Mouse (Mus musculus): ENCODE results near the gene Sarm1. TPM values are rescaled to one million over a fixed set of nuclear protein-coding genes. Genes with fewer than 3 reads are reported as not detected.

Gene Sarm1
- total and polyA plus RNA-seq, 2 experiments from 2014 or later: 34.7 to 47.5 TPM

GRCm38 (mm10) chr11:78435776-78436349 lies 61.7 kb downstream of the Sarm1 start:
- ATAC-seq (no peak), DNase-seq (peak; percentile 6)
- peak; percentile 48 for TF ChIP-seq CTCF (IDR thresholded peaks at IDR 0.05; ENCODE audit: low read depth)
- Histone ChIP-seq H3K36me3 (ENCODE audit: insufficient read depth) (no peaks in the 10 kb centered on the region), H3K9ac (no peak overlapping the region), H3K4me2 (ENCODE audit: low read depth) (no peak overlapping the region), H3K27me3 (ENCODE audit: insufficient read depth, low read length) (no peaks in the 10 kb centered on the region), H3K4me3 (ENCODE audit: low read depth, low read length) (no peak overlapping the region), H3K4me1 (ENCODE audit: insufficient read depth) (no peaks in the 10 kb centered on the region), H3K27ac (ENCODE audit: low read depth, low read length) (no peak overlapping the region), H3K9me3 (ENCODE audit: low read length) (no peaks in the 10 kb centered on the region)
- WGBS: 7% methylated on average over 19 of the region's 19 CpGs

- no peaks in the 10 kb centered on the region for H3K36me3 ChIP-seq (ENCODE audit: insufficient read depth)
- no peaks in the 10 kb centered on the region for H3K9me3 ChIP-seq (ENCODE audit: low read length)
- no peak for TF ChIP-seq CTCF (IDR thresholded peaks at IDR 0.05; ENCODE audit: low read depth)
- no peaks in the 10 kb centered on the region for H3K4me1 ChIP-seq (ENCODE audit: insufficient read depth)
- ATAC-seq (no peak), DNase-seq (no peak)
- H3K4me3 ChIP-seq (ENCODE audit: low read depth, low read length): no peak overlapping the region
- no peak overlapping the region for H3K4me2 ChIP-seq (ENCODE audit: low read depth)
- no peaks in the 10 kb centered on the region for H3K27me3 ChIP-seq (ENCODE audit: insufficient read depth, low read length)
- no peak overlapping the region for H3K9ac ChIP-seq
- H3K27ac ChIP-seq (ENCODE audit: low read depth, low read length): no peak overlapping the region
- WGBS: 83% methylated on average over 4 of the region's 4 CpGs
Observed at GRCm38 (mm10) chr11:78434052-78434451, 63.5 kb downstream of the Sarm1 start.

GRCm38 (mm10) chr11:78431176-78431575 lies 66.4 kb downstream of the Sarm1 start:
- no peak for DNase-seq
- H3K4me1 ChIP-seq (ENCODE audit: insufficient read depth): no peaks in the 10 kb centered on the region
- H3K27me3 ChIP-seq (ENCODE audit: insufficient read depth, low read length): no peaks in the 10 kb centered on the region
- no peak for TF ChIP-seq CTCF (IDR thresholded peaks at IDR 0.05; ENCODE audit: low read depth)
- no peak overlapping the region for H3K27ac ChIP-seq (ENCODE audit: low read depth, low read length)
- 84% methylated on average over 10 of the region's 10 CpGs for WGBS
- H3K36me3 ChIP-seq (ENCODE audit: insufficient read depth): no peaks in the 10 kb centered on the region
- no peaks in the 10 kb centered on the region for H3K9me3 ChIP-seq (ENCODE audit: low read length)
- no peak overlapping the region for H3K9ac ChIP-seq
- H3K4me2 ChIP-seq (ENCODE audit: low read depth): no peak overlapping the region
- ATAC-seq: no peak
- no peak overlapping the region for H3K4me3 ChIP-seq (ENCODE audit: low read depth, low read length)

- Histone ChIP-seq H3K4me1 (ENCODE audit: insufficient read depth) (no peaks in the 10 kb centered on the region), H3K9ac (no peak overlapping the region), H3K27me3 (ENCODE audit: insufficient read depth, low read length) (no peaks in the 10 kb centered on the region), H3K27ac (ENCODE audit: low read depth, low read length) (no peak overlapping the region), H3K4me2 (ENCODE audit: low read depth) (no peak overlapping the region), H3K36me3 (ENCODE audit: insufficient read depth) (no peaks in the 10 kb centered on the region), H3K4me3 (ENCODE audit: low read depth, low read length) (no peak overlapping the region), H3K9me3 (ENCODE audit: low read length) (no peaks in the 10 kb centered on the region)
- DNase-seq: no peak
- ATAC-seq: no peak
- no peak for TF ChIP-seq CTCF (IDR thresholded peaks at IDR 0.05; ENCODE audit: low read depth)
- 52% methylated on average over 11 of the region's 11 CpGs for WGBS
Observed at GRCm38 (mm10) chr11:78430195-78430878, 67.2 kb downstream of the Sarm1 start.

- Histone ChIP-seq H3K4me2 (ENCODE audit: low read depth) (no peak overlapping the region), H3K27me3 (ENCODE audit: insufficient read depth, low read length) (no peaks in the 10 kb centered on the region), H3K9ac (no peak overlapping the region), H3K4me1 (ENCODE audit: insufficient read depth) (no peaks in the 10 kb centered on the region), H3K27ac (ENCODE audit: low read depth, low read length) (no peak overlapping the region), H3K36me3 (ENCODE audit: insufficient read depth) (no peaks in the 10 kb centered on the region), H3K4me3 (ENCODE audit: low read depth, low read length) (no peak overlapping the region), H3K9me3 (ENCODE audit: low read length) (no peaks in the 10 kb centered on the region)
- no peak for DNase-seq
- WGBS: 71% methylated on average over 5 of the region's 5 CpGs
- TF ChIP-seq CTCF (IDR thresholded peaks at IDR 0.05; ENCODE audit: low read depth): no peak
- ATAC-seq: no peak
Observed at GRCm38 (mm10) chr11:78428309-78428708, 69.2 kb downstream of the Sarm1 start.

- H3K4me1 ChIP-seq (ENCODE audit: insufficient read depth): no peaks in the 10 kb centered on the region
- no peaks in the 10 kb centered on the region for H3K27me3 ChIP-seq (ENCODE audit: insufficient read depth, low read length)
- H3K9me3 ChIP-seq (ENCODE audit: low read length): no peaks in the 10 kb centered on the region
- H3K4me3 ChIP-seq (ENCODE audit: low read depth, low read length): no peak overlapping the region
- no peak overlapping the region for H3K4me2 ChIP-seq (ENCODE audit: low read depth)
- H3K9ac ChIP-seq: no peak overlapping the region
- H3K36me3 ChIP-seq (ENCODE audit: insufficient read depth): no peaks in the 10 kb centered on the region
- H3K27ac ChIP-seq (ENCODE audit: low read depth, low read length): no peak overlapping the region
- DNase-seq (no peak), ATAC-seq (no peak)
- no peak for TF ChIP-seq CTCF (IDR thresholded peaks at IDR 0.05; ENCODE audit: low read depth)
- 97% methylated on average over 6 of the region's 6 CpGs for WGBS
Observed at GRCm38 (mm10) chr11:78427655-78428054, 69.9 kb downstream of the Sarm1 start.

GRCm38 (mm10) chr11:78425572-78425971 lies 72.0 kb downstream of the Sarm1 start:
- H3K36me3 ChIP-seq (ENCODE audit: insufficient read depth): no peaks in the 10 kb centered on the region
- no peaks in the 10 kb centered on the region for H3K27me3 ChIP-seq (ENCODE audit: insufficient read depth, low read length)
- no peaks in the 10 kb centered on the region for H3K9me3 ChIP-seq (ENCODE audit: low read length)
- H3K4me1 ChIP-seq (ENCODE audit: insufficient read depth): no peaks in the 10 kb centered on the region
- ATAC-seq (no peak), DNase-seq (no peak)
- H3K4me2 ChIP-seq (ENCODE audit: low read depth): no peak overlapping the region
- H3K9ac ChIP-seq: no peak overlapping the region
- H3K27ac ChIP-seq (ENCODE audit: low read depth, low read length): no peak overlapping the region
- no peak for TF ChIP-seq CTCF (IDR thresholded peaks at IDR 0.05; ENCODE audit: low read depth)
- WGBS: 75% methylated on average over 1 of the region's 1 CpGs
- no peak overlapping the region for H3K4me3 ChIP-seq (ENCODE audit: low read depth, low read length)
